Mouse (Mus musculus): ENCODE measurements at regions not wholly inside any gene's neighbourhood (a gene's known extent, or its start where the extent isn't known, plus 50 kb on each side); places are given as distances from the start of the nearest gene placed in this dataset.

- no peak for TF ChIP-seq POLR2A (IDR thresholded peaks at IDR 0.05; ENCODE audit: low read depth, low read length)
- no peak for TF ChIP-seq CTCF (IDR thresholded peaks at IDR 0.05; ENCODE audit: extremely low read depth, insufficient read depth, insufficient read length, insufficient replicate concordance)
Measured at GRCm38 (mm10) chr14:45983206-45983857, 325.4 kb upstream of the Ddhd1 start.
